Mouse (Mus musculus) naive thymus-derived CD4-positive, alpha-beta T cell, adult 2 months (primary cell): Measurements from ENCODE around the gene Ptafr.

Experiments used
- DNase-seq: peaks from one replicate; pipeline ENCODE4 v3.0.0-alpha.2; 2011; ENCODE audit warnings: low read depth

Ptafr gene

DNA sequence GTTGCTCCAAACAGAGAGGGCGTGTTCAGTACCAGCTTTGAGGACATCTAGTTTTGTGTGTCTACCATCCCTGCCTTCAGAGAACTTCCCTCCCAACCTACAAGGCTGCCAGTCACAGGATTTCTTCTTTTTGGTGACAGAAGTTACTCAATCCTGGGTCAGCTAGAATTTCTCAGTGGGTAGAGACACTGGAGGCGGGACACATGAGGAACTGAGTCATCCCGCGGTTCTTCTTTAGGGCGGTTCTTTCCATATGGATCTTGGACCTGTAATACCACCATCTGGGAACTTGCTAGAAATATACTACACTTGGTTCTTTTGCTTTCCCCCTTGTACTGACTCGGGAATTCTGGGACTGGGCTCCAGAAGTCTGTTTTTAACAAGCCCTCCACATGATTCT is 54.0 kb downstream of the Ptafr start:
- DNase-seq = no peak

DNA sequence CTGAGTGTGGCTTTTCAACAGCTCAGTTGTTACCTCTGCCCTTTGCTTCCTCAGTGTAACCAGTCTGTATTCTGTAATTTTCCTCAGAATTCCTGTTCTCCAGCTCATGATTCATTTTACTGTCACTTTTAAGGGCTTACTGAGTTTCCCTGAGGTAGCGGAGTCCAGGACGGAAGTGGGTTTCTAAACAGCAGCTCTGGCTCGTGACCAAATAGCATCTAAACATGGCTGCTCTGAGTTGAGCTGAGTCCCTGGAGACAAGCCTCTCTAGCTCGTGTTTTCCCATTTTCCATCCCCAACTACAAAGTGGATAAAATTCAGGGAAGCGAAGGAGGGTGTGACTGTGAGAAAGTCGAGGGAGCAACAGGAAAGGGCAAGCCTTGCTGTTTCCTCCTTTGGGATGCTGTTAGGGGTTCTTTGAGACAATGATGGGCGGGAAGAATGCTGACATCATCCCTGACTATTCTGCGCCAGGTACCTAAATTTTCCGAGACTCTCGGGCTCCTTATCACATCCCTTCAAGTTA is 55.0 kb downstream of the Ptafr start:
- no peak for DNase-seq

DNA sequence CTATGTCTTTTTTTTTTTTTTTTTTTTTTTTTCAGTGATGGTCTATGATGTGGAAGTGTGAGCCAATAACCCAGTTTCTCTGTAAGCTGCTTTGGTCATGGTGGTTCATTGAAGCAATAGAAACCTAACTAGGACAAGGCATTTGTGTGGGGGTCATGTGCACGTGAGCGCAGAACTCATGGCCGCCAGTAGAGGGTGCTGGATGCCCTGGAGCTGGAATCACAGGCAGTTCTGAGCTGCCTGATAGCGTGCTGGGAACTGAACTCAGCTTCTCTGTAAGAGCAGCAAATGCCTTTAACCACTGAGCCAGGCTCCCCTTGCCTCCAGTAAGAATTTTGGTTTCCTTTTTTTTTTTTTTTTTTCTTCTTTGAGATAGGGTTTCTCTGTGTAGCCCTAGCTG is 56.3 kb downstream of the Ptafr start:
- DNase-seq = no peak

DNA sequence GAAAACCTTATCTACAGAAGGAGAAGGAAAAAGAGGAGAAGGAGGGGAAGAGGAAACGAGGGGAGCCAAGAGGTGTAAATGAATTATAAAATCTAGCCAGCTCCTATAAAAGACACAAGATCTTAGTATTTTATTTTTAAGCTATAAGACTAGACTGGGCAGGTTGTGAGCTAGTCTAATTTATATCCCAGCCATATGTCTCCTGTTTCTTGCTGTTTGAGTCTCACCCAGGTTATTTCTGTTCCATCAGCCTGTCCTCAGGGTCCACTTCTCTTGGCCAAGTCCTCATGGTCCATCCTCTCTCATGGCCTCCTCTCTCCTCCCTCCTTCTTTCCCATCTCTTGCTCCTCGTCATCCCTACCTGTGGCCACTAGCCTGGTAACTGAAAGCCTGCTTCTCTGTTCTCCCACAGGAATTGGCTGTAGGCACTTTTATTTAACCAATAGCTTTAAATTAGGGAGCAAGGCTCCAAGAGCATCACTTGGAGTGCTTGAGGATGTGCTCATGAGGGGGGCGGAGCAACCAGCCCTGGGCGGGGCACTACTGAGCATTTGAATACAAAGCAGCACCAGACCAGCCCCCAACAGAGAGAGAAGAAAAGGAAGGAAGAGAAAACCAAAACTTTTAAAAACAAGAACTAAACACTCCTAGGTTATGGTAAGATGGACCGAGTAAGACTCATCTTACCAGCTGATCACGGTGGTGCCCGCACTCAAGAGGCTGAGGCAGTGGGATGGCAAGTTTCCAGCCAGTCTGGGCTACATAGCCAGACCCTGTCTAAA is 57.6 kb downstream of the Ptafr start:
- DNase-seq = no peak

DNA sequence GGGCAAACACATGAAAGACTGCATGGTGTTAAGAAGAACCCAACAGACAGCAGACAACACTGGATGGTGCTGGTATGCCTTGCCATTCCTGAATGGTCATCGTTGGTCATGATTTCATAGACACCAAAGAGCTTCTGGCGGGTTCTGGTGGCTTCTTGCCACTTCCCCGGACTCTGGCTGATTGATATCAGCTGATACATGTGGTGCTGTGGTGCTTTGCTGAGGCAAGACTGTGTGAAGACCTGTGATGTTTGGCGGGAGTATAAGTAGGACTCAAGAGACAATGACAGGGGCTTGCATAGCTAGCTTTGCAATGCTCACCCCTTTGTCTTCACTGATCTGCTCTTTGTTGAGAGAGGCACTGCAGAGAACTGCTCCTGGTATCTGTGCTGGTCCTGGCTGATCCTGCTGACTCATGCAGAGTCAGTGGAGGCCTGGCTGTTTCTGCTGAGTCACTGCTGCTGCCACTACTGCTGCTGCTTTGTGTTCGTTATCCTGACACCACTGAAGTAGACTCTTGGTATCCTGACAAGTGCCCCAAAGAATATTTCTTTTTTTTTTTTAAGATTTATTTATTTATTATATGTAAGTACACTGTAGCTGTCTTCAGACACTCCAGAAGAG is 60.3 kb downstream of the Ptafr start:
- no peak for DNase-seq

DNA sequence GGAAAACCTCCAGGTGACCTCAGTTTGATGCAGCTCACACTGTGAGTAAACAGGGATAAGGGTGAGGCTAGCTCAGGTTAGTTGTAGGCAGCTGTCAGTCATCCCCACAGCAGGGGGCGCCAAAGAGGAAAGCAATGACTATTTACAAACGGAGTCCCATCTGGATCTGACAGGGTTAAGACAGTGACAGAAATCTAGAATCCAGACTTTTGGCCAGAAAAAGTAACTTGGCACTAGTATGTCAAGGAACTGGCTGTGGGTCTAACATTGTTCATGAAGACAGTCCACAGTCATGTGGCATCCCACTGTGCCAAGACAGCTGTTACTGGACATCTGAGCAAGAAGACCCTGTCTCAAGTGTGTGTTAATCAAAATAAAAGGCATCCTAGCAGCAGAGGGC is 65.0 kb downstream of the Ptafr start:
- peak; percentile 81 for DNase-seq
